Mouse (Mus musculus) midbrain, embryonic 16.5 days (tissue): Measurements from ENCODE around the gene Cpa4. TPM values are rescaled to one million over a fixed set of nuclear protein-coding genes. Genes with fewer than 3 reads are reported as not detected.

Experiments used
- ATAC-seq: fragments of 200-750 bp; cut with Nextera tagmentation; 2 replicates; pipeline ENCODE4 v1.8.0; 2017; ENCODE audit warnings: moderate TSS enrichment
- H3K27ac ChIP-seq: fragments of 300-500 bp; sonication (generic); 2 replicates; pipeline ENCODE4 v1.5.1; 2014; ENCODE audit warnings: mild to moderate bottlenecking, low read length, mixed read lengths
- H3K27me3 ChIP-seq: fragments of 300-500 bp; sonication (generic); 2 replicates; pipeline ENCODE4 v1.6.1; 2014; ENCODE audit warnings: low read depth, low read length, mixed read lengths; ENCODE audit not compliant: control insufficient read depth, insufficient read depth
- H3K36me3 ChIP-seq: fragments of 300-500 bp; sonication (generic); 2 replicates; pipeline ENCODE4 v1.6.1; 2014; ENCODE audit warnings: mild to moderate bottlenecking, low read length, moderate library complexity, mixed read lengths; ENCODE audit not compliant: control insufficient read depth, insufficient read depth
- H3K4me1 ChIP-seq: fragments of 300-500 bp; sonication (generic); 2 replicates; pipeline ENCODE4 v1.6.1; 2014; ENCODE audit warnings: mild to moderate bottlenecking, low read length, mixed read lengths; ENCODE audit not compliant: control insufficient read depth, insufficient read depth
- H3K4me2 ChIP-seq: fragments of 300-500 bp; sonication (generic); 2 replicates; pipeline ENCODE4 v1.6.1; 2014; ENCODE audit warnings: mild to moderate bottlenecking, low read length, mixed read lengths
- H3K4me3 ChIP-seq: fragments of 300-500 bp; sonication (generic); 2 replicates; pipeline ENCODE4 v1.5.1; 2014; ENCODE audit warnings: low read depth, mild to moderate bottlenecking, low read length, moderate library complexity, mixed read lengths
- H3K9ac ChIP-seq: fragments of 300-500 bp; sonication (generic); 2 replicates; pipeline ENCODE4 v1.6.1; 2014; ENCODE audit warnings: low read depth, low read length, mixed read lengths
- H3K9me3 ChIP-seq: fragments of 300-500 bp; sonication (generic); replicated peaks from 2 replicates; pipeline ENCODE4 v1.6.1; 2014; ENCODE audit warnings: mild to moderate bottlenecking, low read length, mixed read lengths; ENCODE audit not compliant: control insufficient read depth, poor library complexity, severe bottlenecking
- WGBS: fragments of 180-500 bp; shearing (Covaris S2); extraction: QIAGEN DNeasy Blood & Tissue Kit; methylation state at CpG from one replicate; pipeline ENCODE4 v1.1.7; 2014; 5-methylcytosine and 5-hydroxymethylcytosine counted together
- polyA plus RNA-seq: library from polyadenylated mRNA; unstranded; fragments of >200 nt; fragmentation: Nextera tagmentation; extraction: Ambion mirVana; gene quantifications from 2 replicates; pipeline ENCODE4 v1.2.1, GENCODE M21; 2015

Gene Cpa4
- polyA plus RNA-seq, 1 experiment from 2014 or later, result 1.0 TPM

DNA sequence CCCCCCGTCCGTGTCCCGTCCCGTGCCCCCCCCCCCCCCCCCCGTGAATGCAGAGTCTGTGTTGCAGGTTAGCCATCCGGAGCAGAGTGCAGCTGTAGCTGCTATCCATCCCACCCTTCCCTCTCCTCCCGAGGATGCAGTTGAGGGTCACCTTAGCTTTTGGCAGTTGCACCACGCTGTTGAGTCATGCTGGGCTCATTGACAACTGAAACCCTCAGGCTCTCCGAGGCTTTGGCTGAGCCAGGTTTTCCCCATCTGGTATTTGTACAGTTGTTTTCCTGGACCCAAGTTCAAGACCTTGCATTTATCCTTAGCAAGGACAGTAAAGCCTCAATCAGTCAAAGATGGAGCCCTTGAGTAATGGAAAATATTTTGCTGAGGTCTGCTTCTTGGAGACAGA, 12.1 kb upstream of the Cpa4 start:
- no peak overlapping the region for H3K4me2 ChIP-seq
- no peak overlapping the region for H3K9ac ChIP-seq
- H3K27me3 ChIP-seq, result no peaks in the 10 kb centered on the region
- peaks cover 10% of the 10 kb centered on the region for H3K4me1 ChIP-seq
- no peak overlapping the region for H3K27ac ChIP-seq
- no peaks in the 10 kb centered on the region for H3K36me3 ChIP-seq
- H3K9me3 ChIP-seq, result no peaks in the 10 kb centered on the region
- H3K4me3 ChIP-seq, result no peak overlapping the region
- 25% methylated on average over 4 of the region's 9 CpGs for WGBS
- no peak for ATAC-seq

DNA sequence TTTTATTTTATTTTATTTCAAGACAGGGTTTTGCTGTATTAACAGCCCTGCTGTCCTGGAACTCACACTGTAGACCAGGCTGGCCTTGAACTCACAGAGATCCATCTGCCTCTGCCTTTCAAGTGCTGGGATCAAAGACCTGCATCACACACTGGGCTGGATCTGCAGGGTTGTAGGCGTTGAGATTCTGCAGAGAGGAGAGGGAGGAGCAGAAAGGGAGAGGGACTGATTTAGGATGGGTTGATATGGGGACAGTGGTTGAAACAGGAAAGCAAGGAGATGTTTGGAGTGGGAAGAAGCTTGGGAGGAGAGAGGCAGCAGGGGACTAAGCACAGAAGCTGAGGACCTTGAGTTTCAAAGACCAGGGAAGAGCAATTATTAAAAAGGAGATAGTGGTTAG, 8.4 kb upstream of the Cpa4 start:
- H3K36me3 ChIP-seq, result no peaks in the 10 kb centered on the region
- no peak overlapping the region for H3K4me3 ChIP-seq
- no peak overlapping the region for H3K4me2 ChIP-seq
- H3K27me3 ChIP-seq, result no peaks in the 10 kb centered on the region
- H3K9me3 ChIP-seq, result no peaks in the 10 kb centered on the region
- H3K9ac ChIP-seq, result no peak overlapping the region
- no peaks in the 10 kb centered on the region for H3K4me1 ChIP-seq
- WGBS, result 44% methylated on average over 1 of the region's 1 CpGs
- no peak for ATAC-seq
- no peak overlapping the region for H3K27ac ChIP-seq

DNA sequence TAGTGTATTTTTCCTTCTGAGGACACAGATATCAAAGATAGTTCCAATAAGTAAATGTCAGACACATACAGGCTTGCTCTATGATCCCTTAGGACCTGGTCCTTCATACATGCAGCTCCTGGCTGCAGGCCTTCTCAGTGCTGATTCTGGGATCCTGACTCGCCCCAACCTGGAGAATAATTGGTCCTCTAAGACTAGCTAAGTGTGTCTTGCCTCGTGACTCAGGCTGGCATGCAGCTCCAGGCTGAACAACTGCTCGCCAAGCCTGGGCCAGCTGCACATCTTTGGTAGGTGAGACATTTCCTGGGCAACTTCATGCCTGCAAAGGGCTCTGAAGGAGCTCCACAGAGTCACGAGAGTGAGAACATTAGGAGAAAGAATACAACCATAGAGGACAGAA, 6.0 kb upstream of the Cpa4 start:
- H3K27ac ChIP-seq, result no peak overlapping the region
- WGBS, result 78% methylated on average over 4 of the region's 4 CpGs
- H3K4me1 ChIP-seq, result no peaks in the 10 kb centered on the region
- H3K27me3 ChIP-seq, result no peaks in the 10 kb centered on the region
- H3K9me3 ChIP-seq, result no peaks in the 10 kb centered on the region
- H3K36me3 ChIP-seq, result no peaks in the 10 kb centered on the region
- no peak overlapping the region for H3K9ac ChIP-seq
- H3K4me2 ChIP-seq, result no peak overlapping the region
- ATAC-seq, result no peak
- no peak overlapping the region for H3K4me3 ChIP-seq

DNA sequence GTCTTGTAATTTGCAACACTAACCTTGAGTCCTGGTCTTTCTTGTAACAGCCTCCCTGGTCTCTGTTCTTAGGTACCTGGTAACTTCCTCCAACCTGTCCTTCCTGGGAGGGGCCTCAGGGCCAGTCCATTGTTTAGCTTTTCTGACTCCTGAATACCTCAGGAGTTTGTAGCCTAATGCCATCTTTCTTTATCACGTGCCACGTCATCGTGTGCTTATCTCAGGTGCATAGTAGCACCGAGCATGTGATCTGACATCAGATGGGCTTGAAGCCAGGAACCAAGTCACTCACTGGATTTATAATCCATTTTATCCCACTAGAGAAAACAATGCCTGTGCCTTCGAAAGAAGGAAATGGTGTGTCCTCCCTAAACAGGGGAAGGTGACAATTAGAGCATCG, 4.6 kb upstream of the Cpa4 start:
- no peak overlapping the region for H3K4me3 ChIP-seq
- H3K27me3 ChIP-seq, result no peaks in the 10 kb centered on the region
- no peak overlapping the region for H3K27ac ChIP-seq
- WGBS, result 86% methylated on average over 6 of the region's 6 CpGs
- no peaks in the 10 kb centered on the region for H3K36me3 ChIP-seq
- no peak overlapping the region for H3K9ac ChIP-seq
- no peaks in the 10 kb centered on the region for H3K9me3 ChIP-seq
- no peak overlapping the region for H3K4me2 ChIP-seq
- H3K4me1 ChIP-seq, result no peaks in the 10 kb centered on the region
- ATAC-seq, result no peak

DNA sequence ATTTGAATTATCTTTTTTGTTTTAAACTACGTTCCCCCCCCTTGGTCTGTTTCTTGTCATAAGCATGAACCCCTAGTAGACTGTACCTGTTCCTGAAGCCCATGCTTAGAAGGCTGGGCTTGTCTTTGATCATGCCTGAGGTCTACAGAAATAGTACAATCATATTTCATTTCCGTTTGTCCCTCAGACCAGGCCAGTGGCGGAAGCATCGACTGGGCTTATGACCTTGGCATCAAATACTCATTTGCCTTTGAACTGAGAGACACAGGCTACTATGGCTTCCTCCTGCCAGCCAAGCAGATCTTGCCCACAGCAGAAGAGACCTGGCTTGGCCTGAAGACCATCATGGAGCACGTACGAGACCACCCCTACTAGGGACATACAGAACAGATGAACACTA, 4.1 kb upstream of the Cpa4 start:
- Histone ChIP-seq H3K4me3 (no peak overlapping the region), H3K4me1 (no peaks in the 10 kb centered on the region), H3K4me2 (no peak overlapping the region), H3K9ac (no peak overlapping the region), H3K27ac (no peak overlapping the region), H3K9me3 (no peaks in the 10 kb centered on the region), H3K27me3 (no peaks in the 10 kb centered on the region), H3K36me3 (no peaks in the 10 kb centered on the region)
- no peak for ATAC-seq
- WGBS, result 97% methylated on average over 6 of the region's 6 CpGs

DNA sequence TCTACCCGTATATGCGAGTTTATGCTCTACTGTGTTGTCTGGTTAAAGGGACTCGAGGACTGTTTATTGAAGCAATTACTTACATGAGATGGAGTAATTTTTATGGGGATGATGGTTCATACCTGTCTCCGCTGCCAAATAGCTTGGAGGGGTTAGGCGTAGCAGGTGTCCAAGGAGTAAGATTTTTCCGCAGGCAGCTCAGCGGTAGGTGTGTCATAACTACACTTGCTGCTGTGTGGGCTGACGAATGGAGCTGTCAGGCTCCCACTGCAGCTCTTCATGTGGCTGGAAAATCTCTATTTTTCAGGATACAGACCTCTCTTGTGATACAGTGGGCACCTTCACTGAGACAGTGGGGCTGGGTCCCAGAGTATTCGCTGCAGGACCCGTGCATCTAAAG, 1.2 kb downstream of the Cpa4 start:
- Histone ChIP-seq H3K4me1 (peaks cover 14% of the 10 kb centered on the region), H3K9ac (no peak overlapping the region), H3K4me3 (no peak overlapping the region), H3K4me2 (no peak overlapping the region), H3K36me3 (no peaks in the 10 kb centered on the region), H3K27me3 (no peaks in the 10 kb centered on the region), H3K9me3 (no peaks in the 10 kb centered on the region), H3K27ac (no peak overlapping the region)
- WGBS, result 88% methylated on average over 10 of the region's 10 CpGs
- ATAC-seq, result no peak

DNA sequence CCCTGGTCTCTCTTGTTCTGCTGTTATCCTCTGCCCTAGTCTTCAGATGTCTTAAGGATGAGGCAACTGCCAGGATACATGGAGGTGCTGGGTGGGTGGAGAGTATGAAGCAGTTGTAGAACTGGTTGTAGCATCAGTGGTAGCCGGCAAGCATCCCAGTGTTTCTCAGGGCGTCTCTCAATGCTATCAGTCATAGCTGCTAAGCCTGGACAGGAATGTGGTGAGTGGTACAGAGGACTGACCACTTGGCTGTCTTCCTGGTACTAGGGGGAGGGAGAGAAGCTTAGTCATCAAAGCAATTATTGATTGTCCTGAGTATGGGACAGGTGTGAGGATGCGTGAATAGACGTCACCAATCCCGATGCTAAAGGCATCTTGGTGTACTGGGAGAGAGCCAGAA, 1.8 kb downstream of the Cpa4 start:
- Histone ChIP-seq H3K4me3 (no peak overlapping the region), H3K4me1 (peaks cover 14% of the 10 kb centered on the region), H3K9ac (no peak overlapping the region), H3K36me3 (no peaks in the 10 kb centered on the region), H3K4me2 (no peak overlapping the region), H3K27me3 (no peaks in the 10 kb centered on the region), H3K9me3 (no peaks in the 10 kb centered on the region), H3K27ac (no peak overlapping the region)
- WGBS, result 97% methylated on average over 5 of the region's 5 CpGs
- ATAC-seq, result no peak

DNA sequence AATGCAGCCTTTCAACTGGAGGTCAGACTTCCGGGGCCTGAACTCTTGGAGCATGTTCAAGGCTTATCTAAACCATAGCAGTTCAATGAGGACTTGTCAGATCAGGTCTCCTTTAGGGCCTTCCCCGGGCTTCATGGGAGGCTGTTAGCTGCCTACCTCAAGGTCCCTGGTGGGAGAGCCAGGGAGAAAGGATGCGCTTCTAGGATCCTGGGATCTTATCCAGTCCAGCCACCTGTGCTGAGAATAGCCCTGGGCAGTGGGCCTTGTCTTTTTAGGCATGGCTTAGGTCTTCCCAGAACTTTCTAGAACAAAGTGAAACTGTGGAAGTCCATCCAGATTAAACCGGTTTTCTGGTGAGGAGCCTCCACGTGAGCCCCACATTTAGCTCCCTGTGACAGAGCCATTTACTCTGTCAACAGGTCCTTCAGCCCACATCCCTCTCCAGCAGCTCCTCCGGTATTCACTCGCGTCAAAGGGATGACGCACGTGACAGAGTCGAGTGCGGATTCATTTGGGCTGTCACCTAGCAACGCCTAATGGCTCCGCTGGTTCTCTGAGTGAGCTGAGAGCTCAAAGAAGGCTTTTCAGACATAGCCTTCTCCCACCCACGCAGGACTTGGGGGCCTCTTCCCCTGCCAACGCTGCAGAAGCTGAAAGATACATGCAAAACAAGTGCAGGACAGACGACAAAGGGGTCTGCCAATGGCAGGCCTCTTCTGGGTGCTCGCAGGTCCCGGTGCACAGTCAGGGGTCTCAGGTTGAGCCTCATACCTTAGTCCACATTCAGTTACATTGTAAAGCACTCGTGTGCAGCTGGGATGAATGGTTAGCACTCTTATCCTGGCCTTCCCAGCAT, 4.5 kb downstream of the Cpa4 start:
- H3K27me3 ChIP-seq, result no peaks in the 10 kb centered on the region
- 21% methylated on average over 20 of the region's 20 CpGs for WGBS
- no peak overlapping the region for H3K4me3 ChIP-seq
- no peaks in the 10 kb centered on the region for H3K9me3 ChIP-seq
- peak; percentile 94 for ATAC-seq
- peak overlapping the region; percentile 73 for H3K27ac ChIP-seq
- no peaks in the 10 kb centered on the region for H3K36me3 ChIP-seq
- peak overlapping the region; percentile 19; the same call in 1 of the 2 replicates for H3K4me2 ChIP-seq
- no peak overlapping the region for H3K9ac ChIP-seq
- peaks cover 14% of the 10 kb centered on the region for H3K4me1 ChIP-seq

DNA sequence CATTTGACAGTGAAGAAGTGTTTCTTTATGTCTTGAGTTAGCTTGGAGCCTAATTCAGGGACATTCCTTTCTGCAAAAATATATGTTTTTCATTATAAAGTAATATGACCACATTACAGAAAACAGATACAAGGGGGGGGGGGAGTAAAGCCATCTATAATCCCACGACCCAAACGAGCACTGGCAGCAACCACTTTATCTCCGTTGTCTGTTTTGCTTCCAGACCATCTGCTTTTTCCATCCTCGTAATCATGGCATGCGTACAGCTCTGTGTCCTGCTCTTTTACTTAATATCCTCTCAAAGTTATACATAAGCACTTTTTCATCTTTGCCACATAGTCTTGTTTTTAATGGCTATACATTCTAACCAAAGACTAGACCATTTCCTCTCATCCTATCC, 5.2 kb downstream of the Cpa4 start:
- 65% methylated on average over 5 of the region's 5 CpGs for WGBS
- H3K4me2 ChIP-seq, result no peak overlapping the region
- no peak overlapping the region for H3K9ac ChIP-seq
- peak overlapping the region; percentile 73 for H3K27ac ChIP-seq
- no peak for ATAC-seq
- H3K4me3 ChIP-seq, result no peak overlapping the region
- H3K4me1 ChIP-seq, result peaks cover 14% of the 10 kb centered on the region
- no peaks in the 10 kb centered on the region for H3K36me3 ChIP-seq
- H3K9me3 ChIP-seq, result no peaks in the 10 kb centered on the region
- no peaks in the 10 kb centered on the region for H3K27me3 ChIP-seq
